Mouse (Mus musculus) lung, adult 2 months (tissue): ENCODE measurements around the gene Plekhh3. TPM values are rescaled to one million over a fixed set of nuclear protein-coding genes. Genes with fewer than 3 reads are reported as not detected.

Experiments
- DNase-seq: peaks from one replicate; pipeline ENCODE4 v3.0.0; 2022
- H3K4me1 ChIP-seq: fragments of 200-500 bp; 2 replicates; pipeline ENCODE4 v1.6.1; 2011; ENCODE audit warnings: low read length; ENCODE audit not compliant: control insufficient read depth, insufficient read depth
- H3K4me3 ChIP-seq: fragments of 200-500 bp; replicated peaks from 2 replicates; pipeline ENCODE3; 2011; ENCODE audit warnings: low read depth, mild to moderate bottlenecking, control low read depth, low read length; ENCODE audit errors: extremely low read depth
- CTCF ChIP-seq: fragments of 200-500 bp; IDR thresholded peaks from 2 replicates; pipeline ENCODE4 v1.5.1; 2011; ENCODE audit warnings: mild to moderate bottlenecking, low read length, control low read depth; ENCODE audit not compliant: insufficient read depth
- POLR2A ChIP-seq: fragments of 200-500 bp; IDR thresholded peaks from 2 replicates; pipeline ENCODE4 v1.6.1; 2011; ENCODE audit warnings: low read depth, mild to moderate bottlenecking, control low read depth, low read length, borderline replicate concordance; ENCODE audit errors: extremely low read depth
- WGBS: fragments of 180-500 bp; shearing (Covaris S2); methylation state at CpG from one replicate; pipeline ENCODE4 v1.1.7; 2018; 5-methylcytosine and 5-hydroxymethylcytosine counted together
- polyA plus RNA-seq: library from polyadenylated mRNA; depleted of rRNA; stranded (reverse); fragments of >200 nt; gene quantifications from 2 replicates; pipeline ENCODE4 v1.2.3, GENCODE M21; 2012

Plekhh3 gene
- polyA plus RNA-seq, 1 experiment, result 41.2 TPM

DNA sequence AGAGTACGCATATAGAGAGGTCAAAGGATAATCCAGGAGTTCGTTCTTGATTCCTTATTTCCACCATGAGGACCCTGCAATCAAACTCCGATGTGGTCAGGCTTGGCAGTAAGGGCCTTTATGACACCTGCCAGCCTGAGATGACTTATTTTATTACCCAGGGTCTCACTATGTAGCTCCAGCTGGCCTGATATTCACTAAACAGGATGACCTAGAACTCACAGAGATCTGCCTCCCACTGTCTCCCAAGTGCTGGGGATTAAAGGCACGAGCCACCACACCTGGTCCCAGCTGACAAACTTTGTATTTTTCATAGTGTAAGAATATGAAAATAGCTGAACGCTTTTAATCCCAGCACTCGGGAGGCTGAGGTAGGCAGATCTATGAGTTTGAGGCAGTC is 16.0 kb downstream of the Plekhh3 start:
- TF ChIP-seq CTCF (no peak), POLR2A (no peak)

DNA sequence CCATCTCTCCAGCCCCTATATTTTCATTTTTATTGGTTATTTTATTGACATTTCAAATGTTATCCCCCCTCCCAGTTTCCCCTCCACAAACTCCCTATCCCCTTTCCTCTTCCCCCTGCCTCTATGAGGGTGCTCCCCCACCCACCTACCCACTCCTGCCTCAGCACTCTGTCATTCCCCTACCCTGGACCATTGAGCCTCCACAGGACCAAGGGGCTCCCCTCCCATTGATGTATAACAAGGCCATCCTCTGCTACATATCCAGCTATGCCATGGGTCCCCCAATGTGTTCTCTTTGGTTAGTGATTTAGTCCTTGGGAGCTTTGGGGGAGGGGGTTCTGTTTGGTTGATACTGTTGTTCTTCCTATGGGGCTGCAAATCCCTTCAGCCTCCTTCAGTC is 16.5 kb downstream of the Plekhh3 start:
- Histone ChIP-seq H3K4me3 (no peak overlapping the region), H3K4me1 (no peaks in the 10 kb centered on the region)
- TF ChIP-seq CTCF, result no peak
- TF ChIP-seq POLR2A, result no peak
- DNase-seq, result no peak

More for the DNA sequence above, 16.0 kb downstream of the Plekhh3 start:
- Histone ChIP-seq H3K4me1 (no peaks in the 10 kb centered on the region), H3K4me3 (no peak overlapping the region)
- DNase-seq, result no peak
- 76% methylated on average over 6 of the region's 6 CpGs for WGBS

DNA sequence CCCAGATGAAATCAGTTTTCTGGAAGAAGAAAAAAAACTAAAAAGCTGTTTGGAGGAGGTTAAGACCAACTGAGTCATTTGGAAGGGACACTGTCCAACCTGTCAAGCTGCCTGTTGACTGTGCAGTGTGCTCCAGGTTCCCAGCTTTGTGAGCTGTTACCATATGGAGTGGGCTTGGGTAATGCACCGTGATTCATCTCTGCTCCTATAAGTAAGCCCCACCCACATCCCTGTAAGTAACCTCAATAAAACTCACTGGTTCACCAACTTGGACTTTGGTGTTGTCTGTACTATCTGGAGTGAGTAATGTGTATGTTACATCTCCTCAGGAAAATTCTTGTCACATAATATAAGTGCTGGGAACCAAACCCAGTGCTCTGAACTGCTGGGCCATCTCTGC is 18.3 kb downstream of the Plekhh3 start:
- no peak for DNase-seq
- H3K4me1 ChIP-seq, result no peaks in the 10 kb centered on the region
- TF ChIP-seq CTCF, result no peak
- no peak for TF ChIP-seq POLR2A
- no peak overlapping the region for H3K4me3 ChIP-seq
- 83% methylated on average over 1 of the region's 1 CpGs for WGBS

DNA sequence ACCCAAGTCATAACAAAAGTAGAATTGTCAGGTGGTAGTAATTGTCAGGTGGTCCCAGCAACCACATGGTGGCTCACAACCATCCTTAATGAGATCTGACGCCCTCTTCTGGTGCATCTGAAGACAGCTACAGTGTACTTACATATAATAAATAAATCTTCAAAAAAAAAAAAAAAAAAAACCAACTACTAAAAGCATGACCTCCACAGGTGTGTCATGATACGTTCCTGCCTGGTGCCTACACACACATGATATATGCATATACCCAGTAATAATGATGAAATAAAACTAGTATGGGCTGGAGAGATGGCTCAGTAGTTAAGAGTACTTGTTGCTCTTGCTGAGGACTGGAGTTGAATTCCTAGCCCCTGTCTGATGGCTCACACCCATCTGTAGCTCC is 20.1 kb downstream of the Plekhh3 start:
- Histone ChIP-seq H3K4me1 (no peaks in the 10 kb centered on the region), H3K4me3 (no peak overlapping the region)
- 48% methylated on average over 2 of the region's 2 CpGs for WGBS
- no peak for DNase-seq
- TF ChIP-seq POLR2A (no peak), CTCF (no peak)

DNA sequence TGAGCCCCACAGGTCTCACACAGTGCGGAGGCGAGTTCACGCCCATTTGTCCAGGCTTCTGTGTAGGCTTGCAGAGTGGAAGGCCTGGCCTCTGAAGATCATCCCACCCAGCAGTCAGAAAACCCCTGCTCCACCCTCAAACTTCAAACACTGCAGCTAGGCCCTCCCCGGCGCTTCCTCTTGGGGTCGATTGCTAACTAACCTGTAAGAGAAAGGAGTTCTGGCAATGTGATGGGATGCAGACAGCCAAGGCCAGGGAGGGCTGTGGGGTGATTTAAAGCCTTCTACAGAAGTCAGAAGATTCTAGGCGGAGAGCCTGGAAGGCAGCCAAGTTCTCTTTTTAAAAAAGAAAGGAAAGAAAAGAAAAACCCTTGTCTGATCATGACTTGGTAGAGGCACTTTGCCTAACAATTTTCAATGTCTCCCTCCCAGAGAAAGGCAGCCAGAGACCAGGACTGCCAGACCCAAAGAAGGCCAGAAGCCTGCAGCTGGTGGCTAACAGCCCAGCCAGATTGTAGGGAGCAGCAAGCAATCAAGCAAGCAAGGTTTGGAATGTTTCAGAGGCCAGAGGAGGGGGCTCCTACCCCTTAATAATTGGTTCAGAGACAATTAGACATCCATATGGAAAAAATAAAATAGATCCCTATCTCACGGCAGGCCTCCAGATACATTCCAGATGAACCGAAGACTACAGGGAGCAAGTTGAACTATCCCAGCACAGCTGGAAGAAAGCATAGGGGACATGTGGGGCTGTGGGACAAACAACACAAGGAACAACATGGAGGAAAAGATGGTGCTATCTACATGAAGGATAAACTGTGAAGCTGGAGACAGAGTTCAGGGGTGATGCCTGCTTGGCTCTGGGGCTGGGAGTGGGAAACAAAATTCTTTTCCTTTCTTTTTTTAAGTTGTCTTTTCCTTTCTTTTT is 21.7 kb downstream of the Plekhh3 start:
- no peak for TF ChIP-seq CTCF
- no peak for TF ChIP-seq POLR2A
- DNase-seq, result no peak
- Histone ChIP-seq H3K4me1 (no peaks in the 10 kb centered on the region), H3K4me3 (no peak overlapping the region)
- WGBS, result 44% methylated on average over 9 of the region's 9 CpGs

DNA sequence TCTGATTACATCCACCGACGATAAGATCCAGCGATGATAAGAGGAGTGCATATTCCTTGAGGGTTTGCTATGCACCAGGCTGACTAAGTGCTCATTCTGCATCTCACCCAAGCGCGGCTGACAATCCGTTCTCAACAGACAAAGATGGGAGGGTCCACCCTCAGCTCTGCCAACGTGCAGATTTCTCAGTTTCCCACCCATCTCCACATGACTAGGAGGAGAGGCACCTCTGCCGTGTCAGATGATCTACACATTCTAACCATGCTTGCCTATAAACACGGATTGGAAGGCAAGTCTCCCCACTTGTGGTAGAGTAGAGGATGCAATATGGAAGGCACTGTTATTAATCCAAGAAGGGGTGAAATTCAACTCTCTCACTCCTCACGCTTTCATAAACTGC is 22.4 kb downstream of the Plekhh3 start:
- WGBS, result 69% methylated on average over 10 of the region's 10 CpGs
- TF ChIP-seq POLR2A (no peak), CTCF (no peak)
- Histone ChIP-seq H3K4me1 (peaks cover 2% of the 10 kb centered on the region), H3K4me3 (no peak overlapping the region)
- no peak for DNase-seq

DNA sequence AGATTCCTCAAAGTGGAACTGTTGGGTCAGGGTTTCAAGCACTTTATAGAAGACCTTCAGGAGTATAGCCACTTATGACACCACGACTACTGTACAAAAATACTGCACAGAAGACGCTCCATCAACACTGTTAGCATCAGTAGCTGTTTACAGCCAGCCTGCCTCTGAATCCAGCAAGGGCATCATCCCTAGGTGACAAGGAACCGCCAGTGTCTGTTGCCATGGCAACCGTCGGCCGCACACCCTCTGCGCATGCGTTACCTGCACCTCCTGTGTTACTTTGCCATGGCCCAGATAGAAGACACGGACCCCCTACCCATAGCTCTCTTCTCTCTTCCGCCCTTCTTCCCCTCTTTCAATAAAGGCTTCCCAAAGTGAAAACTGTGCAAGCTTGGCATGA is 24.8 kb downstream of the Plekhh3 start:
- no peak for TF ChIP-seq CTCF
- no peak for TF ChIP-seq POLR2A
- 43% methylated on average over 10 of the region's 10 CpGs for WGBS
- DNase-seq, result no peak
- Histone ChIP-seq H3K4me3 (no peak overlapping the region), H3K4me1 (peaks cover 4% of the 10 kb centered on the region)

DNA sequence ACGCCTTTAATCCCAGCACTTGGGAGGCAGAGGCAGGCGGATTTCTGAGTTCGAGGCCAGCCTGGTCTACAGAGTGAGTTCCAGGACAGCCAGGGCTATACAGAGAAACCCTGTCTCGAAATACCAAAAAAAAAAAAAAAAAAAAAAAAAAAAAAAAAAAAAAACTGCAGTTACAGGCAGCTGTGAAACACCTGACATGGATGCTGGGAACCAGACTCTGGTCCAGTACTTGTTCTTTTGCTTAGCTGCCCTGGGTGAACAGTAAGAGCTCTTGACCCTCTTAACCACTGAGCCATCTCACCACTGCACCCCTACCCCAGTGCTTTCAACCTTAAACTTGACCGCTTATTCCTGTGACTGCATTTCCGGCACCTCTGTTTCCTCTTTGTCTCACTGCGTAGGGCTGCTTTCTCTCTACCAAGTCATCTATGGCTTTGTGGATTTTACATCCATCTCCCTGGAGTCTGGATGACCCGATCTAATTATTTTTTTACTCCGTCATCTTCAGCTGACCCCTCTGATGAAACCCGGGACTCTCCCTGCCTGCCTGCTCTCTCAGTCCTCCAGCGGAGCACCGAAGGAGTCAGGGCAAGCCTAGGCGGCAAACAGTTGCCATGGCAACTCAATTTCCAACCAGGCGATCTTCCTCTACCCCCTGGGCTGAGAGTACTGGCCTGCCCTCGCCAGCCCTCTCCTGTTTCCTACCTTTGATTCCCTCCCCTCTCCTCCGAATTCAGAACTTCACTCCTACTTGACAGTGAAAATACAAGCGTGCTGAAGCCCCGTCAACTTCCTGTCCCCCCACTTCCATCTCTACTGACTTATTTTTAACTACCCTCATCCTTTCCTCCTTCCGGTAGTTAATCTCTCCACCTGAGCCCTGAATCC is 27.6 kb downstream of the Plekhh3 start:
- no peak for DNase-seq
- H3K4me3 ChIP-seq, result peak overlapping the region; percentile 44
- 18% methylated on average over 18 of the region's 19 CpGs for WGBS
- H3K4me1 ChIP-seq, result peaks cover 6% of the 10 kb centered on the region
- TF ChIP-seq CTCF, result no peak
- TF ChIP-seq POLR2A, result no peak

DNA sequence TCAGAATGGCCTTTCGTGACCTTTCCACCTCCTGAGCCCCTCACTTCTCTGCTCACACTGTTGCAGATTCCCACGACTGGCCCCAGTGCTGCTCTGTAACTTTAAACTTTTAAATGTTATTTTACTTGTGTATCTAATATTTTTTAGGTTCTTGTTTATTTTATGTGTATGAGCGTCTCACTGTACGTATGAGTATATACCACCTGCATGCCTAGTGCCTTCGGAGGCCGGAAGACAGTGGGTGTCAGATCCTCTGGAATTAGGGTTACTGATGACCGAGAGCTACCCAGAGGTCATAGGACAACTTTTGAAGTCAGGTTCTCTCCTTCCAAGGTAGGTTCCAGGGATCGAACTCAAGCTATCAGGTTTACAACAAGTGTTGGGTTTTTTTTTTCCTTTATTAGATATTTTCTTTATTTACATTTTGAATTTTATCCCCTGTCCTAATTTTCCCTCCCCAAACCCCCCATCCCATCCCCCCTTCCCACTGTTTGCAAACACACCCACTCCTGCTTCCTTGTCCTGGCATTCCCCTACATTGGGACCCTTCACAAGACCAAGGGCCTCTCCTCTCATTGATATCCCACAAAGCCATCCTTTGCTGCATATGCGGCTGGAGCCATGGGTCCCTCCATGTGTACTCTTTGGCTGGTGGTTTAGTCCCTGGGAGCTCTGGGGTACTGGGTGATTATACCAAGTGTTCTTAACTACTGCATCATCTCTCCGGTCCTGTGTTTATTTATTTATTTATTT is 28.8 kb downstream of the Plekhh3 start:
- DNase-seq, result no peak
- WGBS, result 89% methylated on average over 10 of the region's 10 CpGs
- peaks cover 6% of the 10 kb centered on the region for H3K4me1 ChIP-seq
- H3K4me3 ChIP-seq, result no peak overlapping the region
- TF ChIP-seq POLR2A, result no peak
- TF ChIP-seq CTCF, result no peak
